Mouse (Mus musculus) ES-CJ7 (cell line): ENCODE measurements at regions not wholly inside any gene's neighbourhood (a gene's known extent, or its start where the extent isn't known, plus 50 kb on each side); places are given as distances from the start of the nearest gene placed in this dataset.
A peak's percentile ranks its signal among the peaks of the same experiment; 100 is the strongest.

Experiments used
- DNase-seq: peaks from one replicate; pipeline ENCODE4 v3.0.0; 2011; ENCODE audit warnings: low read depth, low spot score

DNA sequence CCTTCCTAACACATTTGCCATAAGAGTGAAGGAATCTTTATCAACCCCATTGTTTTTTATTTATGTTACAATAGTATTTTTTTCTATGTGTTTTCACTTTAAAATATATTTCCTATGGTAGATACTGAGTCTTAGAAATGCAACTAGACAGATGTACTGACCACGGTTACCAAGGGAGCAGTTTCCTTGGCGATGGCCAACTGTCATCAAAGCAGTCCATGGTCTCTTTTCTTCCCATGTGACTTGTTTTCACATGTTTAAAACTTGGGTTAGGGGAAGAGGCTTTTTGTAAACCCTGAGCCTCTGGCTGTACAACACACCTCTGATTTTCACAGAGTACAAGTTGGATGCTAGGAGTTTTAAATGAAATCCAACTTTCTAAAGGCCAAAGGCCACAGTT is 411.9 kb upstream of the Gm765 start:
- no peak for DNase-seq

DNA sequence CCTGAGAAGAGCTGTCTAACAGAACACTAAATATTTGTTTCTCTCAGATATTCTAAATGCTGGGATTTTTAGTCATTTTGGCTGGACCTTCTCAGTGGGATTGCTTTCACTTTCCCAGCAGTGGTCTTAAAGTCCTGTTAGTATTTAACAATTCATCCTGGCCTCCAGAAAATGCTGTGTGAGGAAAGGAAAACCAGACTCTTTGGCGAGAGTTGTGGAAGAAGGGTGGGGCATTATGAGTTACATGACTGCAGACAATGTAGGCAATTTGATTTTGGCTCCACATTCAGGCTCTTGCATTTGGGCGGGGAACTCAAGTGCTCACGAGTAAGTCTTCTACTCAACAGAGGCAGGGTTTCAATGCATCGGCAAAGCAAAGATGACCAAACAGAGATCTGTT is 406.1 kb upstream of the Gm765 start:
- no peak for DNase-seq

DNA sequence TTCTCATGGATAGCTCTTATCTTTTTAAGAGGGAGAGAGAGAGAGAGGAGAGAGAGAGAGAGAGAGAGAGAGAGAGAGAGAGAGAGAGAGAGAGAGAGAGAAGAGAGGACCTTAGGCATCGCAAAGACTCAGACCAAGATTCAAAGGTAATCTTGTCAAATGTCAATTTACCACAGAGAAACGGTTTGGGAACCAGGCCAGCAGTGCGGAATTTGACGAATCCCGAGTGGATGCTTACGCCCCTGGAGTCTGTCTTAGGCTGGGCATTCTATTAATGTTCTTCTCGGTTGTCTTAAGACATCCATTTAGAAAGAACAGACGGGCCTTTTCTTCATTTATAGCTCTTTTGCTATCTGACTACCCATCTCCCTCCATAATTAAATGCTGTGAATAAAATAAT is 404.4 kb upstream of the Gm765 start:
- DNase-seq, result no peak

DNA sequence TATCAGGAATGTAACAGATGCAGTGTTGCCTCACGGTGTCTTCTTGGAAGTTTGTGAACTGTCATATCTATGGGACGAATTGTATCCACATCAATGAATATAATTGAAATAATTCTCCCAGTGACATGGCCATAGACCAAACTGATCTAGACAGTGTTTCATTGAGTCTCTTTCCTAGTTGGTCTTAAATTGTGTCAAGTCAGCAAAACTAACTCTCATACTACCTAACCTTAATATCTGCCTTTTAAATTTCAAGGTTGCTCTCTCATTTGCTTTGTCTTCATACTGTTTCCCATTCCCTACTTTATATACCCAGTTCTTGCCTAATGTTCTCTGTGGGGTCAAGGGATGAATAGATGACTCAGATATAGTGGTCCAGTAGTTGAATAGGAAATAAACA is 397.9 kb upstream of the Gm765 start:
- DNase-seq, result no peak

DNA sequence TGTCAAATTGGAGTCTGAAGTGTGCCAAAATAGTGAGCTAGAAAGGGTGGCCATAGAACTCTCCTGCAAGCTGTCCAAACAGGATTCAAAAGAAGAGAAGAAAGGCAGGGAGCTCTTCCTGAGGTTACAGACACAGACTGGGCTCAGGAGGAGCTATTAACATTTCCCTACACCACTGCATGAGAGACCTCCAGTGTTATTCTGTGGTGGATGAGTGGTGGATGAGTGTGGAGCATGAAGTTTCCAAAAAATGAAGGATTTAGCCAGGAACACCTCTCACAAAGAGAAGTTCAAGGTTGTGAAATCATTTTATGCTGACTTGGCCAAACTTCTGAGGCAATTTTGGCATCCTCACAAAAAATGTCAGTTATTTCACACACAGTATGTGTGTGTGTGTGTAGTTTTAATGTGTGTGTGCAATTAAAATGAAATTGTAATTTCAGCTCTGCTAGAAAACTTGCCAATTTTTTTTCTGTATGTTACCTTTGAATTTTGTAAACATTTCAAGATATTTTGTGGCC is 388.5 kb upstream of the Gm765 start:
- no peak for DNase-seq

DNA sequence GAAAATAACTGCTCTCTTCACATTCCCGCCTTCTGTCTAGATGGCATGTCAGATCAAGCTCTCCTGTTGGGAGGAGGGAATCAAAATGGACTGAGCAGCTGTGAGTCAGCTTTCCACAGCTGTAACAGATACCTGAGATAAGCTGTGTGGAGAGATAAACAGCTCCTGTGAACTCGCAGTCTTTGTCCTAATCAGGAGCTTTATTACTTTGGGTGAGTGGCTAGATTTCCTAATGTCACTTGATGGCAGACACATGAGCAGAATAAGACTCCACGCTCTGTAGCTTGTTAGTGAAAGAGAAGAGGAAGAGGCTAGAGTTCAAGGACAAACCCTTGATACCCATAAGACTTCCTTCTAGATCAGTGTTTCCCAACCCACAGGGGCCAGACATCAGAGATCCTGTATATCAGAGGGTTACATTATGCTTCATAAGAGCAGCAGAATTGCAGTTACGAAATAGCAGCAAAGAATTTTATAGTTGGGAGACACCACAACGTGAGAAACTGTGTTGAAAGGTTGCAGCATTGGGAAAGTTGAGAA is 384.1 kb upstream of the Gm765 start:
- DNase-seq, result no peak

DNA sequence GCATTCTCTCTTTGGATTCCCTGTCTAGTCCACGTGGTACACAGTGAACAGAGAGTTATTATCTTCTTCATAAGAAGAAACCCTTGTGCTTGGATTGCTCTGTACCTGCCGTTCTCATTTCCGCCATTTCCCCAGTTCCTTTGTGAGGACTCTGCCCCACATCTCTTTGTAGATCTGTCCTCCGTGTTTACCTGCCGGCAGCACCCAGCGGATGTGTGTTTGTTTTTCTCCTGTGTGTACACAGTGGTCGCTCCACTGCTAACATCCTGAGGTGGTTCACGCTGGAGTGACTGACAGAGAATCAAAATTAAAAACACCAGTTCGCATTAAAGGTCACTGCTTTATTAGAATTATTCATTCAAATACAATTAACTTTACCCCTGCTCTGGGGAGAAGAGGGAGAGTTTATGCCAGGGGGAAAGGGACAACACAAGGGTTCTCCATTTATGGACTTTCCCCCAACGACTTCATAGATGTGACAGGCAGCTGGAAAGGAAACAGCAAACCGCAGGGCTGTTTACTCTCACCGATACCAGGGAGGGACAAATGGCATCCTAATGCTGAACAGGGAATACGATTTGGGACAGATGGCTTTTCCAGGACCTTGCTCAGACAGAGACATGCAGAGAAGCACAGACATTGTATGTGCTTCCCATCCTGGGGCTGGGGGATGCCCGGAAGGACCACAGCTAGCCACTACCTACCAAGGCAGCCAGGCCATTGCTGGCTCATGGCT is 362.5 kb upstream of the Gm765 start:
- no peak for DNase-seq

DNA sequence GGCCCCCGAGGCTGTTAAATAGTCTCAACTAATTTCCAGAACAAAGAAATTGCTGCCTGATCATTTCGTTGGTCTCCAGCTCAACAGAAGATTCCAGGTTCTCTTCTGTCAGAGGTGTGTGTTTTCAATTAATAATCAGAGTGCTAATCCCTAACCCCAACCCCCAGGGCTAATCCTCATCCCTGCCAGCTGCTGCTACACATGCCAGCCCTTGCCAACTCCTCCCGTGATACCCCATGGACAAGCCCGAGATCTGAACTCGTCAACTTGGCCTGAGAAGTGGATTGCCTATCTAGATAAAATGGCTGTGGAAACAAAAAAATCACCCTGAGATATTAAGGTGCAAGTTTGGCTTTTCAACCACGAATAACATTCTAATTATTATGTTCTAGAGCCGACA is 355.0 kb upstream of the Gm765 start:
- DNase-seq, result no peak

DNA sequence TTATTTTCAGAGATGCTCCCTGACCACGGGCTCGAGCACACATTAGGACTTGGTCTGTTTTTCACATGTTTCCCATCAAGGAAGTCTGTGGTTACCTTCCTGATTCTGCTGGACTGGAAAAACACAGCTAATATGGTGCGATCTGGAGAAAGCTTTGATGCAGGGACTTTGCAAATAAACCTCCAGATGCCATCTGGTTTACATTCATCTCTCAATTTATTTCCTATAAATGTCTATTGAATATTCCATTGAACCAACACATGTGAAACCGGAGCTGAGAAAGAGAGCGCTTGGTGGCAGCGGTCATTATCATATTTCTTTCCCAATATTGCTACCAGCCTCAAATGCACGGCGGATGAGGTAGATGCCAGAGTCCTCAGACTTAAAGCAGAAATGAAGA is 350.9 kb upstream of the Gm765 start:
- DNase-seq, result no peak

DNA sequence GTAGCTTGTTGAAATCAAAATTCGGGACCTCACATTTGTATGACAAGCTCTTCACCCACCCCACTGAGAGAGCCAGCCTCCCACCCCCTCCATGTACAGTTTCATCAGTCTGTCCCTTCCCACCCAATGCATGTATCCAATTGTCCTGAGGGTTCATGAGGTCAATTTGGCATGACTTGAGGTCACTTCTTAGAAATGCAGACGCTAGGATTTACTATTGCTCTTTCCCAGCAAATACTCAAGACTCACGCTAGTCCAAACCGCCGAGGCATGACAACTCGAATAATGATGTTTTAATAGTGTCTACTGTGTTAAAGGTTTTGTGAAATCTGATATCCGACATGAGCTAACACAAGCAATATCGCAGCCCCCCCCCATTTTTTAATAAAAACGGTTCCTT is 347.6 kb upstream of the Gm765 start:
- DNase-seq, result no peak

DNA sequence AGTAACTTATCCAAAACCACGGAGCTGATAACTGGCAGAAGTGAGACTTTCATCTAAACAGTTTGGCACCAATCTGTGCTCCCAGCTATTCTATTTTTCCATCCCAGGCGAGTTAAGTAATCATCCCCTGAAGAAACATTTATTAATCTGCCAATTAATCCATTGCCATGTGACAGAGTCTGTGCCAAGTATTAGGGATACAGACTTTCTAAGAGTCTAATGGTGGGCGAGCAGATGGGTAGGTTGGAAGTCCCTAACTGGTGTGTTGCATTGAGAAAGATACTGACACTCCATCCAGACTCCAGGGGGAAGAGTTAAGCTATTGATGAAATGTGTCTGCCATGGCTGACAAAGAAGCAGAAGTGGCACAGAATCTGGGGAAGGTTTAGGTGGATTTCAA is 346.8 kb upstream of the Gm765 start:
- no peak for DNase-seq

DNA sequence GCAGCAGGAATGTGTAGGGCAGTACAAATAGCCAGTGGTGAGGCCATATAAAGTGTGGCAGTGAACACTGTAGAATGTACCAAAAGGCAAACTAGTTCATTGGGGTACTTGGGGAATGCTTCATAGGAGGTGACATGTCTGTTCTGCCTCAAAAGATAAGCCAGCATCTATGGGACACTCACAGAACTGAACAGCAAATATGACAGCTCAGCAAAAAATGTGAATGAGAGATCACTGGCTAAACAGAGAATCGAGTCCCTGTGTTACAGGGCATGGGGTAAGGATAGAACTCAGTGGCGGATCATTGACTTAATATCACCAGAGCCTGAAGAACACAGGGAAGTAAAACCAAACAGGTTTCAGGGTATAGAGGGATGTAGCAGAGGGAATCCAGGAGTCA is 346.1 kb upstream of the Gm765 start:
- no peak for DNase-seq

DNA sequence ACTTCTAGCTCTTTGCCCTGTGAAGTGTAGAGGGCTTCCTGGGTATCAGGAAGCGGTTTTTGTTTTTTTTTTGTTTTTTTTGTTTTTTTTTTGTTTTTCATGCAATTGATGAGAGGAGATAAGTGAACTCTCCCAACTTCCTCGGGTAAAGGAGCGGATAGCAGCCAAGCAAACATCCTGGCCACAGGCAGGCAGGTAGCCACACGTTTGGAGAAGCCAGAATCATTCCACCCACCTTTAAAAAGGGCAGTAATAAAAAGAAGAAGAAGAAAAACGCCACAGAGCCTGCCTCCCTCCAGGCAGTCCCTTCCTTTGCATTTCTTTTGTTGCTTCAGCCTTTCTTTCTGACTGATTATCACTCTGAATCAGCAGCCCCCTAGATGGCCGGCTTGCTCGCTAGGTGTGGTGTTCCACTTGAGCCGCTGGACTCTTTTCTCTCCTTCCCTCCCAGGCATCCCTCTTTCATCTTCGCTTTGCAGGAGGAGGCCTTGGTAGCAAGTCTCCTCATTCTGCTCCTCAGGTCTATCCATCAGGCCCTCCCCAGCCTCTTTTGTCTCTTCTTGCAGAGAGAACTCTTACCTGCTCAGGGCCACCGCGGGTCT is 323.9 kb upstream of the Gm765 start:
- peak; percentile 35 for DNase-seq

DNA sequence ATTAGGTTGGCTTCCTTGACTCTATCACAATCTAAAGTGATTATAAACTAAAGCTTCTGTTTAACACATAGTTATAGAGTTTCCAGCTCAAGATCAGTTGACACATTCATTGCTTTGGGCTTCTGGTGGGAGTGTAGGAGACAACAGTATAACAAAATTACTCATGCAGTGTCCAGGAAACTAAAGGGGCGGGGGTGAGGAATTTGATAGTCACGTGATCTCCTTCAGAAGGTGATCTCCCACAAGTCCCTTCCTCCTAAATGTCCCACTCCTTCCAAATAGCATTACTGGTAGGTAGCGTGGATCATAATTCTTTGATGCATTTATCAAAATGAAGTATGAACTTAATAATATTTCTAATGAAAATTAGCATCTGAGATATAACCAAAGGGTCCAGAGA is 309.3 kb upstream of the Gm765 start:
- DNase-seq, result no peak

DNA sequence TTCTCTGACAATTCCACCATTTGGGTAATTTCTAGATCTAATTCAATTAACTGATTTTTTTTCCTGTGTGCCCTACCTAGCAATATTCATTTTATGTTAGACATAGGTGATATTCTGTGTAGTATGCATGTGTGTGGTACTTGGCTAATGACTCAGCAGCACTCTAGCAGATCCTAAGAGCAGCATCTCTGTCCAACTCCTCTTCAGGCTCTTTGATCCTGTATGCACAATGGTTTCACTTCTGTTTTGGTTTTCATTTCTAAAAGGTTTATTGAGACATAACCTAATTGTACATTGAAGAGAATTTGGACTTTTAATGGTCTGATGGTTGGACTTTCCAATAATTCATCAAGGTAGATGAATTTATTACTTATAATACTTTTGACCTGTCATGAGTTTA is 308.8 kb upstream of the Gm765 start:
- DNase-seq, result no peak

DNA sequence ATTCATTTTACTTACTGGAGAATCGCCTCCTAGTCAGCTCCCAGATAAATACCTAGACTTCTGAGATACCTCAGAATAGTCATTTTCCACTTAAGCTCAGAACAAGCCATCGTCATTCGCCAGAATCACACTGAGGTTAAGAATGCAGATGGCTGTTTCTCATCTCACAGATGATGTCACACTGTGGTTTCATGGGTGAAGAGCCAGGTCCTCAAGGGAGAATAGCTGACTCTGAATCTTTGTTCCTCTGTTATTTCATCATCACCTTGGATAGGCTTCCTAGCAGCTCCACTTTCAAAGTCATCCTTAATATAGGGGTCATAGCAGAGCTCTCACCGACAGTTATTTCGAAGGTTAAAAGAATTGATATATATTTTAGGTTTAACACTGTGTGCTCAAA is 297.8 kb upstream of the Gm765 start:
- no peak for DNase-seq

DNA sequence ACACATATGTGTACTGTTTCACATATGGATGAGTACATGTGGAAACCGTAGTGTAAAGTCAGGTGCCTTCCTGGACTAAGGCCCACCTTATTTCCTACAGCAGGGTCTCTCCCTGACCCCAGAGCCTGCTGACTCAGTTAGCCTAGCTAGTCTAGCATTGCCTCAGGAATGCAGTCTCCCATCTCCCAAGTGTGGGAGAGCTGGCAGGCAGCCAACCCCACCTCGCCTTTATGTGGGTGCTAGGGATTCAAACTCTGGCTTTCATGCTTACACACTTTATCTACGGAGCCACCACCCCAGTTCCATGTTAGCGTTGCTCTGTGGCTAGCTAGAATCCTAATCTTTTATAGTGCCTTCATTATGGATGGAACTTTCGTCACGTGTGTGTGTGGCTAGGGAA is 293.3 kb upstream of the Gm765 start:
- no peak for DNase-seq

DNA sequence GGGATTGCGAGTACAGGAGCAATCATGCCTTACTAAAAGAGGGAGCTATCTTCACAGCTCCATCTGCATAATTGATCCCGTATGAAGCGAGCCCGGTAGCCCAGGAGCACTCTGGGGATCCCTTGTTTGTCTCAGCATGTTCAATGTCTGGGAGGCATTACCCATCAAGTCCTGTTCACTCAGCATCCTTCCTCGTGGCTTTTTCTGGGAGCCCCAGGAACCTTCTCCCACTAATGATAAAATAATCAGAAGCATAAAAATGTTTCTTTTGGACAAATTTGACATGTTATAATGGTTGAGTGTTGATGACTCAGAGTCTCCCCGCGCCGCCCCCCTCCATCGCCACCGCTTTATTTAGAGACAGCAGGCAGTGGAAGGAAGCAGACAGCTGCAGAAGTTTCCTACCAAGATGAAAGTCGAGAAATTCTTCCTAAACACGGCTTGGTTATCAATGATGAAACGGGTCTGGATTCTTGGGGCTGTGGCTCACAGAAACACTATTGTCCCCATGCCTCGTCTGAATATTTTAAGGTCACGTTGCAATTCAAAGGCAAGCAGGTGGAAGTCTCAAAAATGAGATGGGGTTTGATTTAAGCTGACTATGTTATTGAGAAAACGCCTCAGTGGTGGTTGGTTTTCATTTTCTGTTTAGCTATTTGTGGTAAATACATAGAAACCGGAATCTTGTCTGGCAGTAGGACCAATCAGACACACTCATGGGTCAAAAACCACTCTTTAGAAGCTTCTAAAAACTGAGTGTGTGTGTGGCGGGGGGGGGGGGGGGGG is 289.9 kb upstream of the Gm765 start:
- DNase-seq, result no peak

DNA sequence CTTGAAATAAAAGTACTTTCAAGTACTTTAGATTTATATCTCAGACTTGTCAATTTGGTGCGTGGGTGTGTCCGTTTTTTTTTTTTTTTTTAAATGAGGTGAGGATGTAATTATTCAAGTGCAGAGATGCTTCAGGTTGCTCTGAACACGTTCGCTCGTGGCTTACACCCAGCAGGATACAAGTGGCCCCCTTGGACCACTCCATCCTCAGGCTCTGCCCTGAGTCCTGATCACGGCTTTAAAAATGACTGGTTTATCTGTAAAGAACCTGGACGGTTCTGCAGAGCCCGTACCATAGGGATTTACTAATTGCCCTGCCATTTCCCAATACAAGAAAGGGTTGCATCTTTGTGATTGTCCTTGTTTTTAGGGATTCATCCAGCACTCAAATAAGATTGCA is 288.7 kb upstream of the Gm765 start:
- DNase-seq, result no peak

DNA sequence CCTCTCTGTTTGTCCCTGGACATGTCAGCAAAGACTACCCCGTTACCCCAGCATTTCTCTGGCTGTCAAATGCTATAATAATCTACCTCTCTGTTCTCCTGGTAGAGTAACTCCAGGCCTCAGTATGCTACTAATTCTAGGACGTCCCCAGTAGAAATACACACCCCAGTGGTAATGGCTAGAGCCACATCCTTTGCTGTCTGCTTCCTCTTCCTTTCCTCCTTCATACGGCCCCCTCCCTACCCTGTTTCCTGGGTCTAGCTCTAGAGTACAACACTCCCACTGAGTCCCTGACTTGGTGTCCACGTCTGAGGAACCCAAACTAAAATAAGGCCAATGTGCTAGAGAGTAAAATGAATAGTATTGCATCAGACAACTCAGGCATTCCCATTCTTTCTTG is 287.1 kb upstream of the Gm765 start:
- DNase-seq, result no peak

DNA sequence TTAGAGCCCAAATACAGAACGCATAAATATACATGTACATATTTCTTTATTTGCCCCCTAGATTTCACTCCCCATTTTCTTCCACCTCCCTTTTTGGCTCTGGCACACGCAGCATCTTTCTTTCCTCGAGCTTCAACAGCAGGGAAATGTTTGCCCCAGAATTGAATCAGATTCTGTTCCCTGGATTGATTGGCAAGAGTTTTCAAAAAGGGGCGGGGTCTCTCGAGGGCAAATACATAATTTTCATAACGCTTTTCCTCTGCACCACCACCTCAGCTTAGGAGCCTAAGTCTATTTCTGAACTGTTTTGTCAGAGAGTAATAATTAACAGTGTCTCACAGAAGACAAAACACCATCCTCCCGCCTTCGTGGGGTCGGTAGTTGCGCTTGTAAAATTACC is 283.9 kb upstream of the Gm765 start:
- DNase-seq, result no peak

DNA sequence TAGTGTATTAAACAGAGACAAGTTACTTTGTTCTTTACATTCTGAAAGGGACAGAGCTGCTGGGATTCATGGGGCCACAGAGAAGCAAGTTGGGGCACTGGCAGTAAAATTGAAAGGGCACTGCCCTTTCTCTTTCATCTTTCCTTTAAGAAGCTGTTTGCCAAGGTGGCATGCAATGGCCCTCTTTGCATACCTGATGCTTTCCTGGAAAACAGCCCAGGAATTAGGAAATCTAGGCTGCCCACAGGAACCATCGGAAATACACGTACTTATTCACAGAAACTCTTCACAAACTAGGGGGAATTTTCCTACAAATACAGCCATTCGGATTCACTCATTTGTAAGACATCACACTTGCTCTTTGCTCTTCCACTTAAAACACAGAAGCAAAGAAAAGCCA is 278.3 kb upstream of the Gm765 start:
- no peak for DNase-seq

DNA sequence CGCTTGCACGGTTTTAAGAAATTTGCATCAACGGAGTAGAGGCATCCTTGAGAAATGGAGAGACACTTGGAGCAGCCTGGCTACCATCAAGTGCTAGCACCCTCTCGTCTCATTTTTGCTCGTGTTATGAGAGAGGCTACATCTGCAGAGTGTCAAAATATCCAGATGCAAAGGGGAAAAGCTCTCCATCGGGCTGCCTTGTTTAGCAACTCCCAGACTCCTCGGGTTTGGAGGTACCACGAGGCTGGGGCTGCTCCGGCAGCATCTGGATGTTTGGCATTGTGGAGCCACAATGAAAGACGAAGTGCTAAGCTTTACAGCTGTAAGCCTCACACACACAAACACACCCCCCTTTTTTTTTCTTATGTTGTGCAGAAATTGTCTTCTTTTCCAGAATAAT is 270.5 kb upstream of the Gm765 start:
- DNase-seq, result no peak
